Mouse (Mus musculus) gastrocnemius, adult 8-10 months (tissue): ENCODE measurements around the gene Rae1. TPM values are rescaled to one million over a fixed set of nuclear protein-coding genes. Genes with fewer than 3 reads are reported as not detected.

ENCODE experiments used
- DNase-seq, 2 experiments: peaks; one replicate each; pipeline ENCODE4 v3.0.0; 2022; ENCODE audit warnings: low spot score in 2 of 2
- total RNA-seq, 4 experiments: library from RNA; stranded (reverse); gene quantifications; 2 replicates each; pipeline ENCODE4 v1.2.4; 2022

Gene Rae1
- total RNA-seq, 4 experiments from 2014 or later, result 8.5 to 11.1 (median 11.0) TPM

DNA sequence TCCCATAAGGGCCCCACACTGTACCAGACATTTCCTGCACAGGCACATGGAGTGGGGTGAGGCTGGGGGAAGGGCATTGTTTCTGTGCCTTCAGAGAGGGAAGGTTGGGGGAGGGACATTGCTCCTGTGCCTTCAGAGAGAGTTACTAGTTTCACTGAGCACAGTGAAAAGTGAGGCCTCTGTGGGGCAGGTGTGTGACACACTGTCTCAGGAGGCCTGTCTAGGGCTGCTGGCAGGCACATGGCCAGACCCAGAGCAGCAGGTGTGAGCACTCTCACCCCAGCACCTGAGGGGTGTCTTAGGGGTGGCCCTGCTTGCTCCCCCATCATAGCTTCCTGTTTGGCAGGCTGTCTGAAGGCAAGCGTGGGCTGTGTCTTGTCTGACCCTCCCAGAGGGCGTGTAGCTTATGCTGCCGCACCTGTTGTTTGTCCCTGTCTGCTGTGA lies 26.8 kb downstream of the Rae1 start:
- no peak for DNase-seq

DNA sequence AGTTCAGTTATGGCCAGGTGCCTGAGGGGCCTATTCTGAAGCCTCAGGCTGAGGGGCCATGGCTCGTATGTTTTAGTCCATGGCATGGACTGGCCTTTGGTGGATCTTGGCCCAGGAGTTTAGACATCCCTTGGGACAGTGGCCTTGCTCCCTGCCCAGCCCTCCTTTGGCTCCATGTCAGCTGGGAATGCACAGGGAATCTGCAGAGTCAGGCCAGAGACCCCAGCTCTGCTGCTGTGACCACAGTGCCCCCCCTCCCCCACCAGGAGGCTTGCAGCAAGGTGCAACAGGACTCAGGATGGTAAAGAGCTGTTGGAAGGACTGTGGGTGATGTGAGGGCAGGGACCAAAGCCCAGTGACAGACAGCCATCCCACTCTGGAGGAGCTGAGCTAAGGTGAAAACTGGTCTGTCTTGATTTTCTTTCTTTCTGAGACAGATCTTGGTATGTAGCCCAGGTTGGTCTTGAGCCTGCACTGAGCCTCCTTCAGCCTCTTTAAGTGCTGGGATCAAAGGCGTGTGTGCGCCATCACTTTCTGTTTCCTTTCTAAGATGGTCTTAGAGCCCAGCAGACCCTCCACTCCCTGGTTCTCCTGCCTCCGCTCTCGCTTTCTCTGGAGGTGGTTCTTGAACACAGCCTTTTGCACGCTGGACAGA lies 27.4 kb downstream of the Rae1 start:
- DNase-seq, result no peak

DNA sequence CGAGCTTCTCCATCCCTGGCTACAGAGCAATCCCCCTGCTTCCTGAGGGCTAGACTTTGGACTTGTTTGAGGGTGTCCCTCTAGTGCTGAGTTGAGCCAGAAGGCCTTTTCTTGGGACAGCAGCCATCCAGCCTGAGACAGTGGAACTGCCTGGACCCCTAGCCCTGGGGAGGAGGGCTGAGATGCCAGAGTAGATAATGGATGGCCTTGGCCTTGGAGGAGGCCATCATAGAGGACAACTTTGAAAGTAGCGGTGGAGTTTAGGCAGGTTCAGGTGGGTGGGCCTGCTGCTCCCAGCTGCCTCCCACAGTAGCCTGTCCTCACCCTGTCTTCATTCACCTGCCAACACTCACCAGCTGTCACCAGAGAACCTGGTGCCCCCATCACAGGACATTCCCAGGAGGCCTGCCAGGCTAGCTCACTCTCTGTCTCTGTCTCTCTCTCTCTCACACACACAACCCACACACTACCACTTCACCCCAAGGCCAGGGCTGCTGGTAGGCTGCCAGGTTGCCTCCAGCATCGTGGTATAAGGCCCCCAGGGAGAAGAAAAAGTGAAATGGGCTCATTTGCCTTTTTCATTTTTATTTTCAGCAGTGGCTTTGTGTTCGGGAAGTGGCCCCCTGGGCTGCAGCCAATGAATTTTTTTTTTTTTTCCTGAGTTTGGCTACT lies 28.0 kb downstream of the Rae1 start:
- peak in 1 of 2 experiments; percentile 58 for DNase-seq

DNA sequence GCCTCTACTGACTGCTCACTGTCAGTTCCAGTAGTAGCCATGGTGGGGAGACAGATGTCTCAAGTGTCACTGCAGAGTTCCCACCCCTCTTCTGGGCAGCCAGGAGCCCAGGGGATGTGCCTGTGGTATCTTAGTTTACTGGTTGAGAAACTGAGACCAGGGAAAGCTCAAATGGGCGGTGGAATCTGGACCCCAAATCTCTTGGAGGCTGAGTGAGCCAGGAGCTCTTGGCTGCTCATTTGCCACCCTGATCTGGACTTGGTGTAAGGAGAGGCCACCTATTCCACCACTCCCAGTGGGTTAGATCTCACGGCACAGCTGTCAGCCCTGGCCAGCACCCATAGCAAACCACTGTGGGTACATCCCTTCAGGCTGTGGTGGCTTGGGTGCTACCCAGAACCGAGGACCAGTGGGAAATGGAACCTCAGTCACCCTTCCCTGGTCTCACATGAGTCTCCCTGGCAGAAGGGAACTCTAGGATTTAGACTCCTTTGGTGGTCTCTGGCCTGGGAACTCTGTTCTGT lies 28.7 kb downstream of the Rae1 start:
- DNase-seq, result no peak

DNA sequence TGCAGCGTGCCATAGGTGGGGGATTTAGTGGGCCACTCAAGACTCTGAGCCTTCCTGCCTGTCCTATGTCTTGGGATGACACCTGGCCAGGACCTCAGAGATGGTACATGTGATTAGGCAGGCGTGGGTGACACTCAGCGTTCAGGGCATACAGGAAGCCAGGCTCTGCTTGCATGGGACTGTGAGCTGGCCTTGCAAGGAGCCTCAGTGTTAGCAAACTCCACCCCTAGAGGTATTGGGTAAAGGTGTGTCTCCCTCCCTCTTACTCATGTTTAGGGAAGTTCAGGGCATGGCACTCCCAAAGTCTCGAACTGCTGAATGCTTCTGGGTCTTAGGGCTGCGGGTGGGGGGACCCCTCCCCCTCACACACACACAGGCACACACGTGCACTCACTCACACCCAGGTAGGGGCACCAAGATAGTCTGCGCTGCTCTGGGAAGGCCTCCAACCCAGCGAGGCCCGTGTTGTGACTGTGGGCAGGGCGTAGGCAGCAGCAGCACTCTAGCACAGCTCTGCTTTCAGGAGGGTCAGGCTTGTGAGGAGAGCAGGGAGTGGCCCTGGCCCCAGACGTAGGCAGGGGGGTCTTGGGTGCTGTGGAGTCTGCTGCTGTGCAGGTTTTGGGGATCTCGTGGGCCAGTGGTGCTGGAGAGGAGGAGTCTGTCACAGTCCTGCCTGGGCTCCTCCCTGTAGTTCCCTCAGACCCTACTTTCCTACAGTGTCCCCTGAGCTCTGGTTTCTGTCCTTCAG lies 30.8 kb downstream of the Rae1 start:
- DNase-seq, result no peak

DNA sequence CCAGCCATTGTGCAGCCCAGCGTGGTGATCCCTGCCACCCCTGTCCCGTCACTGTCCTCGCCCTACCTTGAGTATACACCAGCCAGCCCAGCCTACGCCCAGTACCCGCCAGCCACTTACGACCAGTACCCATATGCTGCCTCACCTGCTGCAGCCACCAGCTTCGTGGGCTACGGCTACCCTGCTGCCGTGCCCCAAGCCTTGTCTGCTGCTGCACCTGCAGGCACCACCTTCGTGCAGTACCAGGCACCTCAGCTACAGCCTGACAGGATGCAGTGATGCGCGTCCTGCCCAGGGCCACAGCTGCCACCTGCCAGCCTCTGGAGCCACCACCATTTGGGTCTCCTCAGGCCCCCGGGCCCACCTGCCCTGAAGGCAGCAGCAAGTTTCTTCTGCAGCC lies 33.6 kb downstream of the Rae1 start:
- no peak for DNase-seq

DNA sequence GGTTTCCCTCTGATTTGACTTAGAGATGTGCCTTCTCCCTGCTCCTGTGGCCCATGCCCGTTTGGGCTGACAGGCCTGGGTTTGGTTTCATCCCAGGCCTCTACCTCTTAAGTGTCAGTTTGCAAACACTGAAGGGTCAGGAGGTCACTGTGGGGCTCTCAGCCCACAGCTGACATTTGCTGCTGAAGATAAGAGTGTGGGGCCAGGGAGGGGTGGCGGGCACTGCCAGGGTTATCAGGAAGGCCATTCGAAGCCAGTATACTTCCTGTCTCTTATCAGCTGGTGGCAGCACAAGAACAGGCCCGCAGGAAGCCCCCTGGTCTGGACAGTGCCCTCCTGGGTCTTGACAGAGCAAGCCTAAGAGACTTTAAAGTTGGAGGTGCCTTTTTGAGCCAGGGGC lies 35.1 kb downstream of the Rae1 start:
- no peak for DNase-seq

DNA sequence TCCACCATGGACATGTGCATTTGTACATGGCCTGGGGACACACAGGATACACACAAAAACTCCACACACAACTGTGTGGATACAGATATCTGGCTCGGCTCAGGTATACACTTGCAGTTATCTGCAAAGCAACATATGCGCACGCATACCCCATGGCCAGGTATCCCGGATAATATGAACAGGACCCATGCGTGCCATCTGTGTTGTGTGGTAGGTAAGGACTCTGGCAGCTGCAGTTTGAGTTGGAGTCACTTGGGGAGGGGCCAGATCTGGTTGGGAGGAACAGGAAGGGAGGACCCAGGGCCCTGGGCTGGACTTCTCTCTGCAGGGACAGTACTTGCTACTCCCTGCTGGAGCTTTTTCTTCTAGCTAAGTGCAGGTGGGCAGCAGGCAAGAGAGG lies 35.7 kb downstream of the Rae1 start:
- no peak for DNase-seq

DNA sequence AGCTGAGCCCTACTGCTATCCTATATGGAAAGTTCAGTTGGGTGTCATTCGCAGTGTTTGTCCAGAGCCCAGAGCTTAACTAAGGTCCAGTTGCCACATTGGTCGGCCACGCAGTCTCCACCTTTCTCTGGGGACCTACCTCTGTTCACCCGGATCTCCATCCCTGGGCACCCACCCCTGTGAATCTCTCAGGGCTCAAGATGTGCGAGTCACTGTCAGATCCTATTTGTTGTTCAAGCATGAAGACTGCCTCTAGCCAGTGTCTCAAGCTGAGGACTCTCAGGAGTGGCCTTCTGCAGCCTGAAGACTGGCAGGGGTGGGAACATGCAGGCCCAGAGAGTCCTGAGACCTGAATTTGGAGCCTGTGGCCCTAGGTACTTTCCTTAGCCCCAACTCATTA lies 36.1 kb downstream of the Rae1 start:
- no peak for DNase-seq

DNA sequence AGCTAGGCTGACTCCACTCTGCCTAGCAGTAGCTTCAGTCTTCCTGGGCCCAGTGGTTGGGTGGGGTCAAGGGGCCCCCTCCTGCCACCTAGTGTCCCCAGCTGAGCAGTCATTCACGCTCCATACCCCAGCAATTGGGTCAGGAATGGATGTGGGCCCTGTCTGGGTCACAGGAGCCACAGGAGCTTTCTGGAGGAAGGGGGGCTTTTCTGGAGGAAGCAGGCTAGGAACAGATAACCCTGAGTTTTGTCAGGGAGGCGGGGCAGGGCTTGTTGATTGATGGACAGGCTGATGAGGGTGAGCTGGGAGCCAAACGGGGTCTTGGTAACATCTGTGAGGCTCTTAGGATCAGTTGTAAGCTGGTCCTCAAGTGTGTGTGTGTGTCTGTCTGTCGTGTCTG lies 36.7 kb downstream of the Rae1 start:
- DNase-seq, result no peak

DNA sequence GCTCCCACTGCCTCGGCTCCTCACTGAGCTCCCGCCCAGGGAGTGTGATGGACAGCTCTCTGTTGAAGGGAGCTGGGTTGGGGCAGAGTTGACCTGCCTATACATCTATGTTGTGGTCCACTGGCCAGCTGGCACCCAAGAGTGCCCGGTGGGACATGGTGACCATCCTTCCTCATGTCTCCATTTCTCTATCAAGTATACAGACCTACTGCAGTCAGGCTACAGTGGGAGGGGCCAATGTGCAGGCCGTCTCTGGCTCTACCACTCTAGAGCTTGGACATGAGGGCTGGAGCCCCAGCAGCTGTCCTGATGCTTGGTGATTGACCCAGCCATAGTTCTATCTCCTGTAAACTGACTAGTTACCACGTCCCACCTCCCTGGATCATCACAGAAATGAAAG lies 37.4 kb downstream of the Rae1 start:
- DNase-seq, result no peak

DNA sequence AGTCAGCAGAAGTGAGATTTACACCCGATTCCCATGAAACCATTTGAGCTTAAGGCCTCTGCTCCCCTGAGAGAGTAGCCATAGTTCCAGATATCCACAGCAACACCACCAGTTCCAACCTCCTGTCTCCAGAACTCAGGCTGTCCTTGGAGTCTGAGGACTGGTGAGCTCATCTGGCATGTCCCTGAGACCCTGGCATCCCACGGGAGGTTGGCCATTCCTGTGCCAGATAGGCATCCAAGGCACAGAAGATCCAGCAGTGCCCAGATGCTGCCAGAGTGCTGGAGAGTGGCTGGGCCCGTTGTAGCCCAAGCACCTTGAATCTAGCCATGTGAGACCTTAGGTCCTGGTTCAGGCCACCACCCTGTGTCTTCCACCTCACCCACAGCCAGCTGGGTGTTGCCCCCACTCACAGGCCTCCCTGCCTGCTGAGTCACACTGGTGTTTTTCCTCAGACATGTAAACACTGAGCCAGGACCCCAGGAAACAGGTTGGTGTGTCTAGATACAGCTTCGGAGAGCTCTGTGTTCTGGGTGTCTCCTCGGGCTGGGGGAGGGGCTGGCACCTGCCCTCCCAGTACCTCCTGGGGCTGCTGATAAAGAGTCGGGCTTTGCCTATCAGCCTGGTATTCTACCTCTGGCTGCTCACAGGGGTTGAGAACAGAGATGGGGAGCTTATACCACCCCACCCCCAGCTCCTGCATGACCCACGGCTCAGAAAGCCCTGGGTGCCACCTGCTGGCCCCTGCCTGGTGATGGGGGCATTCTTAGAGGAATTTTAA lies 38.1 kb downstream of the Rae1 start:
- no peak for DNase-seq

DNA sequence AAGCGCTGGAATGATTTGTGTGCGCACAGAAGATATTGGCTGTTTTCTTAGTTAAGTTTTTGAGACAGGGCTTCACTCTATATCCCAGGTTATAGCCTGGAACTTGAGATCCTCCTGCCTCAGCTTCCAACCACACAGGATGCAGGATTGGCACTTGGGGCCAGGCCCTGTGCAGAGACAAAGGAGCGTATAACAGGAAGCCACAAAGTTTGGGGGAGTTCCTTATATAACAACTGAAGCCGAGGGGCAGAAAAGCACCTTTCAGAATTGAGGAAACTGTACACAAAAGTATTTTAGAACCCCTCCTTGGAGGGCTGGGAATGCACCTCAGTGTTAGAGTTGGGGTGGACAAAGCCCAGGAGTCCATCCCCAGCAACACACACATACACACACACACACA lies 39.1 kb downstream of the Rae1 start:
- DNase-seq, result no peak

DNA sequence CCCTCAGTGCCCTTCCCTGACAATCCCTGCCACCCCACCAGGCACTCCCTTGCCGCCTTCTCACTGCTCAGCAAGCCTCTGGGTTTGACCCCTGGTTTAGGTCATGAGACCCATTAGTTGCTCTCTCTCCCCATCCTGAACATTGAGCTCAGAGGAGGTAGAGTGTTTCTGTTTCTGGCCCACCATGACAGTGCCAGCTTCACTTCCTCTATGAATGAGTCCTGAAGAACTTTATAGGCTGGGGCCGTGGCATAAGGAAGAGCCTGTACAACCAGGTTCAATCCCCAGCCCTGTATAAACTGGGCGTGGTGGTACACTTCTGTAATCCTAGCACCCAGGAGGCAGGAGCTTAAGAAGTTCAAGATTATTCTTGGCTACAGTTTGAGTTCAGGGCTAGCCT lies 40.9 kb downstream of the Rae1 start:
- no peak for DNase-seq

DNA sequence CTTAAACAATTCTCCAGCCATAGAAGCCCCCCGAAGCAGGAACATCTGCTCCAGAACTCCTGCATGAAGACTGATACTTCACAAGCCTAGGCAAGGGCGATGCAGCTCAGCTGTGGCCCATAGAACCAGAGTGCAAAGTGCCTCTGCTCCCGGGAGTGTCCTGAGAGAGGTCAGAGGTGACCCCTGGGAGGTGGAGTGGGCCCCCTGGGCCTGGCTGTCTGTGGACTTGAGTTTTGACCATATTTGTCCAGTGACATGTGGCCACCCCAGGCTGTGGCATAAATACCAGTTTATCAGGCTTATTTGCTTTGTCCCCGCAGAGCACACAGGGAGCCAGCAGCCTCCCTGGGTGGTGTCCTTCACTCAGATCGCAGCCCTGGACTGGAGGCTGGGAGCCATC lies 41.3 kb downstream of the Rae1 start:
- no peak for DNase-seq

DNA sequence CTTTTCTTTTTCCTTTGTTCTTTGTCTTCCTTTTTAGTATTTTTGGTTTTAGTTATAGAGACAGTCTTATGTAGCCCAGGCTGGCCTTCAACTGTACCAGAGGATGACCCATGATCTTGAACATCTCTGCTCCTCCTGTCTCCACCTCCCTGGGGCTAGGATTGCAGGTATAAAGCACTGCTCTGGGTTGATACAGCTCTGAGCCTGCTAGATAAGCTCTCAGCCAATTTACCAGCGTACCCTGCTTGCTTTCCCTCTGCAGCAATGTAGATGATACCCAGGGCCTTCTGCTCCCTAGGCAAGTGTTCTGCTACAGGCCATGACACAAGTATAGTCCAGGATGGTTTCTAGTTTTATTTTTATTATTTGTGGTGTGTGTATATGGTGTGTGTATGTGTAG lies 42.0 kb downstream of the Rae1 start:
- no peak for DNase-seq

DNA sequence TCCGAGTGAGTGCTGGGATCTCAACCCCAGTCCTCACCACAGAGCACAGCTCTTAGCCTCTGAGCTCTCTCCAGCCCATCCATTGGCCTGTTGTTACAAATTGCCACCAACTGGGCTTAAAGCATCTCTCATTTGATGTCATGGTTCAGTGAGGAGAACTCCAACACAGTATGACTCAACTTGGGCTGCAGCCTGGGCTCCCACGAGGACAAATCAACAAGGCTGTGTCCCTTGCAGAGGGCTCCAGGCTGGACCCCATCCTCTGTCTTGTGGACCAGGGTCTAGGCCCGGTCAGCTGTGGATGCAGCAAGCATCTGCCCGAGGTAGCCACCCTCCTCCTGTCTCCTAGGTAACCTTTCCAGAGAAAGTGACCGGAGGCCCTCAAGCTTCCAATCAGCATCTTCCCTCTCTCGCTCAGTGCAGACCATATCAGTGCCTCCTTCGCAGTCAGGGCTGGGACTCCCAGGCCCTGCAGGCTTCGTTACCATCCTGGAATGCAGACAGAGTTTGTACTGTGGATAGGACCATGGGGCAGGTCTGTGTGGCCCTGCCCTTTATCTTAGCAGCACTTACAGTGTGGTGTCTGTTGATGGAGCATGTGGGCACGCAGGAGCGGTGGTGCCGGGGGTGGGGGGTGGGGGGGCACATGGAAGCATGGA lies 42.7 kb downstream of the Rae1 start:
- DNase-seq, result no peak

DNA sequence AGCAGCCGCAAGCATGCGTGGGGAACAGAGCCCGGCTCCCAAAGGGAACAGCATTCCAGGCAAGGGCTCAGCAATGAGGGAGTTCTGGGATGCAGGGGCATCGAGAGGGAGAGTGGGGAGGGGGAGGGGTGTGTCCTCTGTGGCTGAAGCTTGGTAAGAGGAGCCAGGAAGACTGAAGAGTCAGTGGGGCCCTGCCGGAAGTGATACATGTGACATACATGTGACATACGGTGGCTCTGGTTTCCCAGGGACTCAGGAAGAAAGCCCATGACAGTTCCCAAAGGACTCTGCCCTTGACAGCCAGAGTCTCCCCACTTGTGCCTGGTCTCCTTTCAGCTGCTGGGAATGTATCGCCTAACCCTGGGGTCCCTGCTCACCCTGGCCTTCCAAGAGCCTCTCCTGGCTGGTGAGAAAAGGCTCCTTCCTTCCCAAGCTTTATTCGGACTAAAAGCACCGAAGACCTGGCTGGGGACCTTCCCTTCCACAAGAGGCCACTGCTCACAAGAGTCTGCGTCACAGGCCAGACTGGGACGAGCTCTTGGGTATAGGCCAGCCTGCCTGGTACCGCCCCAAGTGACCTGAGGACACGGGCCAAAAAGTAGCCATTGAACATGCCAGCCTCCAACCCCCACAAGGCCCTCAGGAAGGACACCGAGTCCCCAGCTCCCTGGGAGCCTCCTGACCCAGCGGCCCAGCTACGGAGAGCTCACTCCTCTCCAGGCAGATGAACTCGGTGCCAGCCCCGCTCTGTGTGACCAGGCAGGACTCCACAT lies 44.5 kb downstream of the Rae1 start:
- DNase-seq, result peak; percentile 88 to 90

DNA sequence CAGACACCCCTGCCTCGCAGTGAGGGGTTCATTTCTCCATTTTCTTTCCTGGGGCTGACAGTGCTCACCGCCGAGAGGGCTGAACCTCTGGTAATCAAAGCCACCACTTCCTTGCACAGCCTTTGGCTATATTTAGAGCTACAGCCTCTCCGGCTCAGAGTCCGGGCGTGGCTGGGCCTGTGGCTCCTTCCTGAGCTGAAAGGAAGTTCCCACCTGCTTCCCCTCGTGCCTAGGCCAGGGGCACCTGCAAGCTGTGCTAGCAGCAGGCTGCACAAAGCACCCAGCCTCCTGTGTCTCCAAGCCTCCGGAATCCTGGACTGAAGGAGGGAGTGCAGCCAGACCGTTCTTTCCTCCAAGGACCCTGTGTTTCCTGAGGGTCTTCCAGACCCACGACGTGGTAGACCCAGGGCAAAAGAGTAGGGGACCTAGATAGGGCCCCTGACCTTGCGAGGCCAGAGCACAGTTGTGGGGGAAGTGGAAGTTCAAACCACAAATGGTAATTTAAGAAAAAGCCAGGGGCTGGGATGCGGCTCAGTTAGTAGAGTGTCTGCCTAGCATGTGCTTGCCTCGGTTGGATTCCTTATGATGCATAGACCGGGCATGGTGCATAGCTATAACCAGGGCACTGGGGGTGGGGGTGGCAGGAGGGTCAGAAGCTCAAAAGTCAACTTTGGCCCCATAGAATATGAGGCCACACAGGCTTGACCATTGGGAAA lies 46.8 kb downstream of the Rae1 start:
- peak in 1 of 2 experiments; percentile 65 for DNase-seq

DNA sequence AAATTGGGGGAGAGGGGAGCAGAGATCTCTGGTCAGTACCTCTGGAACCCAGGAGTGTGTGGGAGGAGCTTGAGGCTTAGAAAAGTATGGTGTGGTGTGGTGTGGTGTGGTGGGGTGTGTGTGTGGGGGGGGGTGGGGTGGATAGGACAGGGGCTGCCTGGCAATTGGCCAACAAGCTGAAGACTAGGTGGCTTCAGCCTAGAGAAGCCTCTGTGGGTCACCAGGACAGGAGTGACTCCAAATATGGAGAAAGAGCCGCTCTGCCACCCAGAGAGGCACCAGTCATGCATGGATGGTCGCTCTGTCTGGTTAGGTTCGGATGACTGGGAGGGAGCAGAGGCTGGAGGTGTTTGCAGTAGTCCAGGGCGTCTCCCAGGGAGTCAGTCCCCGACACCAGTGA lies 47.6 kb downstream of the Rae1 start:
- DNase-seq, result no peak
